Mouse (Mus musculus): ENCODE results near the gene Gna13. TPM values are rescaled to one million over a fixed set of nuclear protein-coding genes. Genes with fewer than 3 reads are reported as not detected.
A peak's percentile ranks its signal among the peaks of the same experiment; 100 is the strongest.

The Gna13 gene
- polyA plus RNA-seq, 1 experiment from 2014 or later: 25.2 TPM

DNA sequence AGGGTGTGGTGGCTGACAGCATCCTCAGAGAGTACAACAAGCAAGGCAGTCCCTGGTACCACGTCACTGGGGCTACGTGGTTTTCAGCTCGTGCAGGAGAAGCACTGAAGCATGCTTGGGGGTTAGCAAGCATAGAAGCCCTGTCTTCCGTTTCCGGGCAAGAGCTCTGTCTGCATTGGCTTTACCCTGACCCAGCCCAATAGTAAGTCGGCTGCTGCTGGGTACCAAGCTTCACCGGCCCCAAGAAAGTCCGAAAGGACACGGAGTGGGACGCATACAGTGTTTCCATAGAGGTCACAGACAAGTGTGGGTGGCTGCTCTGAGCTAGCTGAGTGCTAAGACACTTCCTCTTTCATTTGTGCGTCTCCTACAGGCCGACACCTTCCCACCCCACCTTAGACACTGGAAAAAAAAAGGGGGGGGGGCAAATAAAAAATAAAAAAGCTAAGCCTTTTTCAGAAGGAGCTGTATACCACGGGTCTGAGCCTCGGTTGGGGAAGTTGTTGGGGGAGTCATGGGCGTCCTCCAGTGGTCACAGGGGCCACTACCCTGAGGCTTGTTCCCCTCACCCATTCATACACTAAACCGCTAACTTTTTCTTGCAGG, 57.4 kb downstream of the Gna13 start:
- Histone ChIP-seq H3K36me3 (ENCODE audit: control insufficient read depth, insufficient read depth, low read length) (no peaks in the 10 kb centered on the region), H3K4me1 (replicated peaks; ENCODE audit: control insufficient read depth, insufficient read depth, low read length) (no peaks in the 10 kb centered on the region; the same call in 1 of the 2 replicates), H3K27me3 (ENCODE audit: control insufficient read depth, insufficient read depth, low read length) (no peaks in the 10 kb centered on the region), H3K4me3 (ENCODE audit: low read depth, low read length) (no peak overlapping the region), H3K9me3 (ENCODE audit: control insufficient read depth, low read length) (no peaks in the 10 kb centered on the region), H3K9ac (ENCODE audit: low read depth, low read length) (no peak overlapping the region), H3K27ac (ENCODE audit: low read depth, low read length) (no peak overlapping the region), H3K4me2 (replicated peaks; ENCODE audit: low read depth, low read length) (no peak overlapping the region)
- DNase-seq (ENCODE audit: low spot score): no peak
- 45% methylated on average over 16 of the region's 16 CpGs for WGBS
- ATAC-seq (ENCODE audit: low FRiP score): no peak

DNA sequence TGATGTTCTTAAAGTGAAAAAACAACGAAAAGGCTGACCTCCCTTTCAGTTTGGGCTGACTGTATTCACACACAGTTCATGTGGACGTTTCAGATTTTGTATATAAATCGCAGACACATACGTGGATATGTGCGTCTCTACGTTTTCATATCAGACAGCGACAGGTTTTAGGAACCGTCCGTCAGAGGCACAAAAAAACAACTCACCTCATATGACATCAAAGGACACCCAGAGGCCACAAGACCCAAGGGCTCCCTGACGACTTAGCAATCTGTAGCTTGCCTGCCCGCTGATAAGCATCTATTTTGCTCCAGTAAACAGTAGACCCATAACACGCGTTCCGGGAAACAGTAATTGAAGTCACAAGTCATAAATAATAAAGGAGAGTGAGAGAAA, 57.9 kb downstream of the Gna13 start:
- DNase-seq (ENCODE audit: low spot score) (no peak), ATAC-seq (ENCODE audit: low FRiP score) (no peak)
- Histone ChIP-seq H3K36me3 (ENCODE audit: control insufficient read depth, insufficient read depth, low read length) (no peaks in the 10 kb centered on the region), H3K4me3 (ENCODE audit: low read depth, low read length) (no peak overlapping the region), H3K9ac (ENCODE audit: low read depth, low read length) (no peak overlapping the region), H3K27ac (ENCODE audit: low read depth, low read length) (no peak overlapping the region), H3K27me3 (ENCODE audit: control insufficient read depth, insufficient read depth, low read length) (no peaks in the 10 kb centered on the region), H3K4me1 (replicated peaks; ENCODE audit: control insufficient read depth, insufficient read depth, low read length) (no peaks in the 10 kb centered on the region; the same call in 1 of the 2 replicates), H3K9me3 (ENCODE audit: control insufficient read depth, low read length) (no peaks in the 10 kb centered on the region), H3K4me2 (replicated peaks; ENCODE audit: low read depth, low read length) (no peak overlapping the region)
- 90% methylated on average over 14 of the region's 14 CpGs for WGBS

DNA sequence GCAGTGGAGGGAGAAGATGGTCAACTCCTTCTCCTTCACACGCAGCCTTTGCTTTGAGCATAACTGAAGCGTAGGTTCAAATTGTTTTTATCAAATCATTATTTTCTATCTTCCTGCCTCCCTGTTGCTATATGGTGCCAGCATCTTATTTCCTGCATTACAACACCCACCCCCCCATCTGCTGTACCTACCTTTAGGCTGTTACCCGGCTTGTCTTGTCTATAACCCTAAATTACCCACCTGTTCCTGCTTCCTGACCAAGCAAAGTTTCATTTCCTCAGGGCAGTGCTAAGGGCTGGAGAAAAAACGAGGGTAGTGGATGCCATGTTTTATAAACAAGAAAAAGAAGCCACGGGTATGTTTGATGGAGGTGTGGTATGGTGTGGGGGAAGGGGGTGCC, 58.6 kb downstream of the Gna13 start:
- no peak overlapping the region for H3K9ac ChIP-seq (ENCODE audit: low read depth, low read length)
- H3K27ac ChIP-seq (ENCODE audit: low read depth, low read length): no peak overlapping the region
- DNase-seq (ENCODE audit: low spot score) (no peak), ATAC-seq (ENCODE audit: low FRiP score) (no peak)
- H3K36me3 ChIP-seq (ENCODE audit: control insufficient read depth, insufficient read depth, low read length): no peaks in the 10 kb centered on the region
- H3K9me3 ChIP-seq (ENCODE audit: control insufficient read depth, low read length): no peaks in the 10 kb centered on the region
- no peak overlapping the region for H3K4me2 ChIP-seq (replicated peaks; ENCODE audit: low read depth, low read length)
- H3K4me1 ChIP-seq (replicated peaks; ENCODE audit: control insufficient read depth, insufficient read depth, low read length): no peaks in the 10 kb centered on the region; the same call in 1 of the 2 replicates
- H3K4me3 ChIP-seq (ENCODE audit: low read depth, low read length): no peak overlapping the region
- no peaks in the 10 kb centered on the region for H3K27me3 ChIP-seq (ENCODE audit: control insufficient read depth, insufficient read depth, low read length)
- 79% methylated on average over 5 of the region's 5 CpGs for WGBS

DNA sequence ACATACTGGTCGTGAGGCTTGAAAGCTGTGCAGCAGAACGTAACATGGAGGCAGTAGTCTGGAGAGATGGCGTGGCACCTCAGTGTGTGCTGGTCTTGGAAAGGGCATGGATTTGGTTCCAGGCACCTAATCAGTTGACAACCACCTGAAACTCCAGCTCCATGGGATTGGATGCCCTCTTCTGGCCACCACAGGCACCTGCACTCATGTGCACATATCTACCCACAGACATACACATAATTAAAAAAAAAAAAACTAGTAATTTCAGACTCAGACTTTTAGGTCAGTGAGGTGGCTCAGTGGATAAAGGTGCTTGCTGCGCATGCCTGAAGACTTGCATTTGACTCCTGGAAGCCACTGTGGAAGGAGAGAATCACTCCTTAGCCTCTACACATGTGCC, 59.6 kb downstream of the Gna13 start:
- Histone ChIP-seq H3K4me2 (replicated peaks; ENCODE audit: low read depth, low read length) (no peak overlapping the region), H3K36me3 (ENCODE audit: control insufficient read depth, insufficient read depth, low read length) (no peaks in the 10 kb centered on the region), H3K4me1 (replicated peaks; ENCODE audit: control insufficient read depth, insufficient read depth, low read length) (peaks cover 2% of the 10 kb centered on the region; the same call in 1 of the 2 replicates), H3K27me3 (ENCODE audit: control insufficient read depth, insufficient read depth, low read length) (no peaks in the 10 kb centered on the region), H3K9ac (ENCODE audit: low read depth, low read length) (no peak overlapping the region), H3K27ac (ENCODE audit: low read depth, low read length) (no peak overlapping the region), H3K4me3 (ENCODE audit: low read depth, low read length) (no peak overlapping the region), H3K9me3 (ENCODE audit: control insufficient read depth, low read length) (no peaks in the 10 kb centered on the region)
- DNase-seq (ENCODE audit: low spot score) (no peak), ATAC-seq (ENCODE audit: low FRiP score) (no peak)
- WGBS: 96% methylated on average over 4 of the region's 4 CpGs

- Histone ChIP-seq H3K36me3 (ENCODE audit: control insufficient read depth, insufficient read depth, low read length) (no peaks in the 10 kb centered on the region), H3K27ac (ENCODE audit: low read depth, low read length) (no peak overlapping the region), H3K27me3 (ENCODE audit: control insufficient read depth, insufficient read depth, low read length) (no peaks in the 10 kb centered on the region), H3K4me3 (ENCODE audit: low read depth, low read length) (no peak overlapping the region), H3K9me3 (ENCODE audit: control insufficient read depth, low read length) (no peaks in the 10 kb centered on the region), H3K4me2 (replicated peaks; ENCODE audit: low read depth, low read length) (no peak overlapping the region), H3K4me1 (replicated peaks; ENCODE audit: control insufficient read depth, insufficient read depth, low read length) (peaks cover 2% of the 10 kb centered on the region; the same call in 1 of the 2 replicates), H3K9ac (ENCODE audit: low read depth, low read length) (no peak overlapping the region)
- WGBS: 59% methylated on average over 1 of the region's 1 CpGs
- ATAC-seq (ENCODE audit: low FRiP score): no peak
- no peak for DNase-seq (ENCODE audit: low spot score)
Observed at GRCm38 (mm10) chr11:109423294-109423693, 60.7 kb downstream of the Gna13 start.

- Histone ChIP-seq H3K36me3 (ENCODE audit: control insufficient read depth, insufficient read depth, low read length) (no peaks in the 10 kb centered on the region), H3K27ac (ENCODE audit: low read depth, low read length) (peak within 1 kb of the TSS; percentile 82), H3K4me3 (ENCODE audit: low read depth, low read length) (peak within 1 kb of the TSS; percentile 56), H3K4me2 (replicated peaks; ENCODE audit: low read depth, low read length) (peak within 1 kb of the TSS; percentile 52), H3K9ac (ENCODE audit: low read depth, low read length) (peak within 1 kb of the TSS; percentile 74), H3K9me3 (ENCODE audit: control insufficient read depth, low read length) (no peaks in the 10 kb centered on the region), H3K4me1 (replicated peaks; ENCODE audit: control insufficient read depth, insufficient read depth, low read length) (peaks cover 2% of the 10 kb centered on the region; the same call in 1 of the 2 replicates), H3K27me3 (ENCODE audit: control insufficient read depth, insufficient read depth, low read length) (no peaks in the 10 kb centered on the region)
- DNase-seq (ENCODE audit: low spot score) (peak; percentile 100), ATAC-seq (ENCODE audit: low FRiP score) (peak; percentile 98)
- 1% methylated on average over 52 of the region's 65 CpGs for WGBS
Observed at GRCm38 (mm10) chr11:109425392-109426271, 63.0 kb downstream of the Gna13 start, which contains the start of gene Amz2. Amz2 (plus strand) TSS chr11:109425946.

DNA sequence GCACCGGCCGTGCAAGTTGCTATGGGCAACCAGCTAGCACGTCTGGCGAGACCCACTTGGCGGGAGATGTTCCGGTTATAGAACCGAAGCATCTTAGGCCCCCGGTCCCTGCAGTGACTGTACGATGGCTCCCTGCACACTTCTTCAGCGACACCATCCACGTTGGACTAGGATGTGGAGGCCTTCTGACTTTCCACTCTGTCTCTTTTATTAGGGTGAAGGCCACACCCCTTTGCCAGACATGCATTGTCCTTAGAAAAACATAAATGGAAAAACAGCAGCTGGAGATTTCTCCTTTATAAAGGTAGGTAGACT, 63.6 kb downstream of the Gna13 start:
- no peak for ATAC-seq (ENCODE audit: low FRiP score)
- Histone ChIP-seq H3K9ac (ENCODE audit: low read depth, low read length) (peak overlapping the region; percentile 74), H3K36me3 (ENCODE audit: control insufficient read depth, insufficient read depth, low read length) (no peaks in the 10 kb centered on the region), H3K27ac (ENCODE audit: low read depth, low read length) (peak overlapping the region; percentile 82), H3K9me3 (ENCODE audit: control insufficient read depth, low read length) (no peaks in the 10 kb centered on the region), H3K4me3 (ENCODE audit: low read depth, low read length) (peak overlapping the region; percentile 56), H3K4me1 (replicated peaks; ENCODE audit: control insufficient read depth, insufficient read depth, low read length) (peaks cover 2% of the 10 kb centered on the region; the same call in 1 of the 2 replicates), H3K4me2 (replicated peaks; ENCODE audit: low read depth, low read length) (peak overlapping the region; percentile 52), H3K27me3 (ENCODE audit: control insufficient read depth, insufficient read depth, low read length) (no peaks in the 10 kb centered on the region)
- DNase-seq (ENCODE audit: low spot score): no peak
- under 1% methylated on average over 11 of the region's 11 CpGs for WGBS

DNA sequence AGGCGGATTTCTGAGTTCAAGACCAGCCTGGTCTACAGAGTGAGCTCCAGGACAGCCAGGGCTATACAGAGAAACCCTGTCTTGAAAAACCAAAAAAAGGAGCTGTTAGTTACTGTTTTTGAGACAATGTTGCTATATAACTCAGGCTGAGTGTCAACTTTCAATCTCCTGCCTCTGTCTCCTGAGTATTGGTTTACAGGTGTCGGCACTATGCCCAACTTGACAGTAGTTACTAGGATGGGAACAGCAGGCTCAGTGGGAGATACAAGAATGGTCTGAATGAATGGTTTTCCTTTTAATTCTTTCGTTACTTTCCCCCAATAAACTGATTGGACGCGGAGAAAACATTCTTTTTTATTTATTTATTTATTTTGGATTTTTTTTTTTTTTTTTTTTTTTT, 64.7 kb downstream of the Gna13 start:
- H3K27ac ChIP-seq (ENCODE audit: low read depth, low read length): no peak overlapping the region
- H3K4me3 ChIP-seq (ENCODE audit: low read depth, low read length): no peak overlapping the region
- DNase-seq (ENCODE audit: low spot score) (no peak), ATAC-seq (ENCODE audit: low FRiP score) (no peak)
- no peaks in the 10 kb centered on the region for H3K36me3 ChIP-seq (ENCODE audit: control insufficient read depth, insufficient read depth, low read length)
- peaks cover 2% of the 10 kb centered on the region; the same call in 1 of the 2 replicates for H3K4me1 ChIP-seq (replicated peaks; ENCODE audit: control insufficient read depth, insufficient read depth, low read length)
- H3K4me2 ChIP-seq (replicated peaks; ENCODE audit: low read depth, low read length): no peak overlapping the region
- H3K9ac ChIP-seq (ENCODE audit: low read depth, low read length): no peak overlapping the region
- no peaks in the 10 kb centered on the region for H3K27me3 ChIP-seq (ENCODE audit: control insufficient read depth, insufficient read depth, low read length)
- WGBS: 99% methylated on average over 5 of the region's 5 CpGs
- H3K9me3 ChIP-seq (ENCODE audit: control insufficient read depth, low read length): no peaks in the 10 kb centered on the region
